Mouse (Mus musculus) heart, postnatal 0 days (tissue): Measurements from ENCODE around the gene Cct4.

Experiments
- CTCF ChIP-seq: IDR thresholded peaks from 2 replicates; pipeline ENCODE4 v1.5.1; 2016; ENCODE audit warnings: antibody characterized with exemption, control low read depth, low read depth
- EP300 ChIP-seq: IDR thresholded peaks from 2 replicates; pipeline ENCODE4 v1.6.1; 2016; ENCODE audit warnings: antibody characterized with exemption, low read depth

GRCm38 (mm10) chr11:22978711-22979110, 11.6 kb upstream of the Cct4 start:
- TF ChIP-seq CTCF: no peak
- no peak for TF ChIP-seq EP300
